Mouse (Mus musculus): ENCODE data around the gene Vps25. TPM values are rescaled to one million over a fixed set of nuclear protein-coding genes. Genes with fewer than 3 reads are reported as not detected.

The Vps25 gene
- polyA plus RNA-seq, 1 experiment from 2014 or later: 128 TPM

- Histone ChIP-seq H3K9ac (ENCODE audit: low read depth, low read length) (no peak overlapping the region), H3K4me1 (ENCODE audit: control insufficient read depth, insufficient read depth, low read length) (0 out of 2 replicates have a peak, but pooled peaks cover 3% of the 10 kb centered on the region), H3K4me3 (ENCODE audit: low read depth, low read length) (peak overlapping the region; percentile 62), H3K27me3 (ENCODE audit: control insufficient read depth, insufficient read depth, low read length) (peaks cover 36% of the 10 kb centered on the region), H3K9me3 (replicated peaks; ENCODE audit: control insufficient read depth, low read length) (no peaks in the 10 kb centered on the region), H3K36me3 (ENCODE audit: control insufficient read depth, insufficient read depth, low read length) (no peaks in the 10 kb centered on the region), H3K4me2 (peak overlapping the region; percentile 89), H3K27ac (ENCODE audit: low read depth, low read length) (peak overlapping the region; percentile 81)
- 27% methylated on average over 14 of the region's 14 CpGs for WGBS (ENCODE audit: insufficient replicate concordance)
- ATAC-seq (replicated peaks; ENCODE audit: insufficient number of reproducible peaks, low FRiP score, low TSS enrichment): no peak
Measured at GRCm38 (mm10) chr11:101248258-101248994, 5.1 kb upstream of the Vps25 start.

GRCm38 (mm10) chr11:101251031-101251430, 2.5 kb upstream of the Vps25 start:
- Histone ChIP-seq H3K4me3 (ENCODE audit: low read depth, low read length) (no peak overlapping the region), H3K4me1 (ENCODE audit: control insufficient read depth, insufficient read depth, low read length) (peaks cover 13% of the 10 kb centered on the region), H3K4me2 (no peak overlapping the region), H3K9ac (ENCODE audit: low read depth, low read length) (no peak overlapping the region), H3K27me3 (ENCODE audit: control insufficient read depth, insufficient read depth, low read length) (peaks cover 23% of the 10 kb centered on the region), H3K36me3 (ENCODE audit: control insufficient read depth, insufficient read depth, low read length) (no peaks in the 10 kb centered on the region), H3K27ac (ENCODE audit: low read depth, low read length) (no peak overlapping the region), H3K9me3 (replicated peaks; ENCODE audit: control insufficient read depth, low read length) (no peaks in the 10 kb centered on the region)
- ATAC-seq (replicated peaks; ENCODE audit: insufficient number of reproducible peaks, low FRiP score, low TSS enrichment): no peak
- 75% methylated on average over 2 of the region's 2 CpGs for WGBS (ENCODE audit: insufficient replicate concordance)

GRCm38 (mm10) chr11:101252941-101253340, 566 bp upstream of the Vps25 start:
- ATAC-seq (replicated peaks; ENCODE audit: insufficient number of reproducible peaks, low FRiP score, low TSS enrichment): no peak
- Histone ChIP-seq H3K4me3 (ENCODE audit: low read depth, low read length) (peak overlapping the region; percentile 95), H3K4me2 (peak overlapping the region; percentile 71), H3K9ac (ENCODE audit: low read depth, low read length) (peak overlapping the region; percentile 99), H3K27ac (ENCODE audit: low read depth, low read length) (peak overlapping the region; percentile 95), H3K27me3 (ENCODE audit: control insufficient read depth, insufficient read depth, low read length) (peaks cover 5% of the 10 kb centered on the region; the same call in 1 of the 2 replicates), H3K9me3 (replicated peaks; ENCODE audit: control insufficient read depth, low read length) (no peaks in the 10 kb centered on the region), H3K36me3 (ENCODE audit: control insufficient read depth, insufficient read depth, low read length) (peaks cover 5% of the 10 kb centered on the region; the same call in 1 of the 2 replicates), H3K4me1 (ENCODE audit: control insufficient read depth, insufficient read depth, low read length) (peaks cover 16% of the 10 kb centered on the region)
- 8% methylated on average over 7 of the region's 7 CpGs for WGBS (ENCODE audit: insufficient replicate concordance)

DNA sequence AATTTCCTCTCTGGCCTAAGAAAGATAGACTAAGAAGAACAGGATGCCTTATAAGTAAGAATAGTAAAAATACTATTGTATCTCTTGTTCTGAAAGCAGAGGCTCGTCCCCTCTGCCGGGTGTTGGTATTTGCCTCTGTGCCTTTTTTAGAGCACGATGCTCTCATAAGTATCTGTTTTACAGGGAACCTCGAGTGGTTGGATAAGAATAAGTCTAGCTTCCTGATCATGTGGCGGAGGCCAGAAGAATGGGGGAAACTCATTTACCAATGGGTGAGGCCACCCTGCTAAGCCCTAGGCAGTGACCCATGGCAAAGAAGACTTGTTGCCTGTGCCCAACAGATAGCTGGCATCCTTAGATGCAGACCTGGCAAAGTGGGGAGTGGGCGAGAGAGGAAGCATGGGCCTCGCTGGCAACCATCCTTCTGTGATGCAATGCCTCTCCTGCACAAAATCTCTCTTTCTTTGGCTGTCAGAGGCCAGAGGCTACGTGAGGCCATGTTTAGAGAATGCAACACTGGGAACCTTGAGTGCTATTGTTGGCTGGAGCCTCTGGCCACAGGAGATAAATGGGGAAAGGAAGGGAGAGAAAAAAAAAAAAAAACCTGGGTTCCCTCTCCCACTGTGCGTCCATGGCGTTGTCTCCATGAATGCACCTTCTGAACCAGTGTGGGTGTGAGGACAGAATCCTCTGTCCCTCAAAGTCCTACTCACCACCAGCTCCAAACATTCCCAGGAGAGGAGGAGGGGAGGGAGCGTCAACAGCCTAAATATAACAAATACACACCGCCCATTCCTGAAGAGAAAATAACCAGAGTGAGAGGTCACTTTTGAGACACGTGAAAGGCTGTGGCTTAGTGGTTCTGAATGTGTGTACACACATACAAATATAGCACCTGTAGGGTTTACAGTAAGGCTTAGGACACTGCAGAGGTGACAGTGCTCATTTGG, 2.6 kb downstream of the Vps25 start:
- WGBS (ENCODE audit: insufficient replicate concordance): 68% methylated on average over 13 of the region's 13 CpGs
- Histone ChIP-seq H3K4me3 (ENCODE audit: low read depth, low read length) (no peak overlapping the region), H3K4me2 (0 out of 2 replicates have a peak overlapping the region, but pooled peaks have one; percentile 1), H3K27ac (ENCODE audit: low read depth, low read length) (peak overlapping the region; percentile 57), H3K27me3 (ENCODE audit: control insufficient read depth, insufficient read depth, low read length) (no peaks in the 10 kb centered on the region), H3K4me1 (ENCODE audit: control insufficient read depth, insufficient read depth, low read length) (peaks cover 40% of the 10 kb centered on the region), H3K9ac (ENCODE audit: low read depth, low read length) (no peak overlapping the region), H3K9me3 (replicated peaks; ENCODE audit: control insufficient read depth, low read length) (no peaks in the 10 kb centered on the region), H3K36me3 (ENCODE audit: control insufficient read depth, insufficient read depth, low read length) (peaks cover 5% of the 10 kb centered on the region; the same call in 1 of the 2 replicates)
- ATAC-seq (replicated peaks; ENCODE audit: insufficient number of reproducible peaks, low FRiP score, low TSS enrichment): no peak

DNA sequence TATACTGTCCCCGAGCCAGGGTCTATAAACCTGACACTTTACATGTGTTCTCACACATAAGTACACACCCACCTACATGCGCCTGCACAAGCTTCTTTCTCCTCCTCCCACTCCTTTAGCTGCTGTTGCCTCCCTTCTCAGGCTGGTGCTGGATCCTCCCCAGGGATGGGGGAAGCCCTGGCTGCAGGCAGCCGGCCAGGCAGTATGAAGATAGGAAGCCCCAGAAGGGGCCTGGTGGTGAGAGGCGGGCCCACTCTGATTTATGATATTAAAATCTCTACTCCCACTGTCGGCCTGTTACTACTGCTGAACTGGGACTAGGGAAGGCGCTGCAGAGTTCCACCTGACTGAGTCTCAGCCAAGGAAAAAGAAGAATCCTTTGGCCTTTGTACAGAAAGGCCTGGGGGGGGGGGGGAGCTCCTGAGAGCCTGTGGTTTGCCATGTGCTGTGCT, 5.8 kb downstream of the Vps25 start:
- H3K4me1 ChIP-seq (ENCODE audit: control insufficient read depth, insufficient read depth, low read length): peaks cover 60% of the 10 kb centered on the region
- 0 out of 2 replicates have a peak, but pooled peaks have one; percentile 20 for ATAC-seq (replicated peaks; ENCODE audit: insufficient number of reproducible peaks, low FRiP score, low TSS enrichment)
- WGBS (ENCODE audit: insufficient replicate concordance): 27% methylated on average over 6 of the region's 6 CpGs

DNA sequence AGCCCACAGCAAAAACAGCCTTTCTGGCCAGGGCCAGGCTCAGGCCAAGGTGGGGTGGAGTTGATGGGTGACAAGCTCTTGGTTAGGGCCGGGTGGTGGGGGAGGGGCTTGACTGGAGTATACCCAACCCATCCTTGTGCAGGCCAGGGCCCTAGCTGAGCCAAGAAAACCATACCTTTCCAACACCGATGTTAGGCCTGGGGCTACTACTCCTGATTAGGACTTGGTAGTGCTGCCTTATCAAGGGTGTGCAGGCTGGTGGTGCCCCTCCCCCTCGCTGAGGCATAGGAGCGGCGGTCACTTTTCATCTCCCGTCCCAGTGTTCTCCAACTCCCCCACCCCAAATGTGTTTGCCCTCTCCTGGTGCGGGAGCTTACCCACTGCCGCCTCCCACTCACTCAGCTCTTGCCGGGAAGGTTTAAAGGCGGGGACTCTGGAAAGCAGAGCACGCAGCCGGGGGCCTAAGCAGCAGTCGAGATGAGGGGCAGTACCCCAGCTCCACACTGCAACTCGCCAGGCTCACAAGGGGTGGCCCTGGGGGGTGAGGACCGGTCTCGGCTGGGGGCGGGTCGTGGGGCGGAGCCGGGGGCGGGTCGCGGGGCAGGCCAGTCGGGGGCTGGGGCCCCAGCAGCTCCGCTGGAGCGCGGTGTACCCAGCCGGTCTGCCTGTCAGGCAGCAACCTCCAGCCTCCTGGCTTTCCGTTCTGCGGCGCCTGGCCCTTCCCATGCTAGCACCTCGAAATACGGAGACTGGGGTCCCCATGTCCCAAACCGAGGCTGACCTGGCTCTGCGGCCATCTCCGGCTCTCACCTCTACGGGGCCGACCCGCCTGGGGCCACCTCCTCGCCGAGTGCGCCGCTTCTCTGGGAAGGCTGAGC, 6.7 kb downstream of the Vps25 start, which contains the start of gene Wnk4:
Gene Wnk4, plus strand, starts transcription at position 620 of the 878 bp plus-strand sequence.
- Histone ChIP-seq H3K9me3 (replicated peaks; ENCODE audit: control insufficient read depth, low read length) (no peaks in the 10 kb centered on the region), H3K4me3 (ENCODE audit: low read depth, low read length) (peak within 1 kb of the TSS; percentile 67), H3K27me3 (ENCODE audit: control insufficient read depth, insufficient read depth, low read length) (peaks cover 23% of the 10 kb centered on the region), H3K9ac (ENCODE audit: low read depth, low read length) (peak within 1 kb of the TSS; percentile 88), H3K27ac (ENCODE audit: low read depth, low read length) (peak within 1 kb of the TSS; percentile 90), H3K4me1 (ENCODE audit: control insufficient read depth, insufficient read depth, low read length) (peaks cover 63% of the 10 kb centered on the region), H3K36me3 (ENCODE audit: control insufficient read depth, insufficient read depth, low read length) (peaks cover 5% of the 10 kb centered on the region; the same call in 1 of the 2 replicates), H3K4me2 (peak within 1 kb of the TSS; percentile 96)
- ATAC-seq (replicated peaks; ENCODE audit: insufficient number of reproducible peaks, low FRiP score, low TSS enrichment): peak; percentile 85
- under 1% methylated on average over 43 of the region's 43 CpGs for WGBS (ENCODE audit: insufficient replicate concordance)

More for the DNA sequence above, 5.8 kb downstream of the Vps25 start:
- Histone ChIP-seq H3K27me3 (ENCODE audit: control insufficient read depth, insufficient read depth, low read length) (peaks cover 16% of the 10 kb centered on the region), H3K4me2 (peak overlapping the region; percentile 96), H3K27ac (ENCODE audit: low read depth, low read length) (peak overlapping the region; percentile 90), H3K4me3 (ENCODE audit: low read depth, low read length) (peak overlapping the region; percentile 67), H3K9me3 (replicated peaks; ENCODE audit: control insufficient read depth, low read length) (no peaks in the 10 kb centered on the region), H3K9ac (ENCODE audit: low read depth, low read length) (peak overlapping the region; percentile 88; the same call in 1 of the 2 replicates), H3K36me3 (ENCODE audit: control insufficient read depth, insufficient read depth, low read length) (peaks cover 5% of the 10 kb centered on the region; the same call in 1 of the 2 replicates)

DNA sequence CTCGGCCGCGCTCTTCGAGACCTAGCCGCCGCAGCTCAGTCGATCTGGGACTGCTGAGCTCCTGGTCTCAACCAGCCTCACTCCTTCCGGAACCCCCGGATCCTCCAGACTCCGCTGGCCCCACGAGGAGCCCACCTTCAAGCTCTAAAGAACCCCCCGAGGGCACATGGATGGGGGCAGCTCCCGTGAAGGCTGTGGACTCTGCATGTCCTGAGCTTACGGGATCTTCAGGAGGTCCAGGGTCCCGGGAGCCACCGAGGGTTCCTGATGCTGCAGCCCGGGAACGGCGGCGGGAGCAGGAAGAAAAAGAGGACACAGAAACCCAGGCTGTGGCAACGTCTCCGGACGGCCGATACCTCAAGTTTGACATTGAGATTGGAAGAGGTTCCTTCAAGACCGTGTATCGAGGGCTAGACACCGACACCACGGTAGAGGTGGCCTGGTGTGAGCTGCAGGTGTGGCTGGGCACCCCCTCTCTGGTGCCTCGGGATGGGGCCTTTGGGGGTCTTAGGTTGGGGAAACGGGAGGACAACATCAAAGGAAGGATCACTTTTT, 7.4 kb downstream of the Vps25 start:
- Histone ChIP-seq H3K36me3 (ENCODE audit: control insufficient read depth, insufficient read depth, low read length) (peaks cover 5% of the 10 kb centered on the region; the same call in 1 of the 2 replicates), H3K27me3 (ENCODE audit: control insufficient read depth, insufficient read depth, low read length) (peaks cover 26% of the 10 kb centered on the region), H3K4me2 (peak overlapping the region; percentile 96), H3K4me1 (ENCODE audit: control insufficient read depth, insufficient read depth, low read length) (peaks cover 63% of the 10 kb centered on the region), H3K9me3 (replicated peaks; ENCODE audit: control insufficient read depth, low read length) (no peaks in the 10 kb centered on the region), H3K9ac (ENCODE audit: low read depth, low read length) (peak overlapping the region; percentile 88), H3K27ac (ENCODE audit: low read depth, low read length) (peak overlapping the region; percentile 90), H3K4me3 (ENCODE audit: low read depth, low read length) (peak overlapping the region; percentile 67)
- WGBS (ENCODE audit: insufficient replicate concordance): 2% methylated on average over 30 of the region's 30 CpGs
- ATAC-seq (replicated peaks; ENCODE audit: insufficient number of reproducible peaks, low FRiP score, low TSS enrichment): no peak

Measured in heart, embryonic 11.5 days (tissue).